Comparison of ENCODE assay signal across 10 mouse cellular contexts in the genomic region with DNA sequence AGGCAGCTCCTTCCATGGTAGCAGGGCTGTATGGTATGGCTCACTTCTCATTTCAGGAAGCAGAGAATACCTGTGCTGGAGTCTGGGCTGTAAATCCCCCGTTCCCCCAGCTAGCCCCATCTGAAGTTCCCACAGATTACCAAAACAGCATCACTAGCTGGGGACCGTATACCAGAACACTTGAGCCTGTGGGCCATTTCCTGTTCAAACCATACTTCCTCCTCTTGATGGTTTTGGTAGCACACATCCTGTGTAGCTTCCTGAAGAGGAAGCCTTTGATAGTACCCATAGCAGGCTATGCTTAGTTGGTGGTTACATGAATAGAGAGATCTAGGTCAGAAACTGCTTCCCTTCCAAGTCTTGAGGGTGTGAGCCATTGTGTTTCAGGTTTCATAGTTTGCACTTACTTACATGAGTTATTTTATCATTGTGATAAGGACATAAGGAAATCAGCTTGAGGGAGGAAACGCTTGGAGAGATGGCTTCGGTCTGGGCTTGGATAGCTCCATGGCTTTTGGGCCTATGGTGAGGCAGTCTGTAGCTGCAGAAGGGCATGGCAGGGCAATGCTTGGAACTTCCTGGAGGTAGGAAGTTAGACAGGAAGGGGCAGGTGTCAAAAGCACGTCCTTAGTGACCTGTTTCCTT. TPM values are rescaled to one million over a fixed set of nuclear protein-coding genes. Genes with fewer than 3 reads are reported as not detected.
DNase-seq lines count a peak whose midpoint lies in the region; ATAC-seq lines count a peak whose summit lies in the region.
"Had no signal": no experiment of that assay in that cellular context is flagged by ENCODE, and none has a peak within 500 bp of the region (broad histone marks: within the 10 kb centered on the region; RNA-seq: fewer than 3 reads in every experiment).

No protein-coding gene starts in this region.

- no peak for ATAC-seq in neural tube, embryonic 15.5 days (ENCODE audit: low FRiP score)
- ATAC-seq in common myeloid progenitor, adult 5-6 weeks (replicated peaks; ENCODE audit: low read depth, poor library complexity, severe bottlenecking) = peak; percentile 97
- no peak; the same call in 1 of the 2 replicates for ATAC-seq in liver, embryonic 15.5 days (ENCODE audit: insufficient read depth)

- no peaks in the 10 kb centered on the region for H3K9me3 ChIP-seq in neural tube, embryonic 15.5 days (replicated peaks)
- no peaks in the 10 kb centered on the region for H3K9me3 ChIP-seq in liver, embryonic 15.5 days (replicated peaks)
- no peaks in the 10 kb centered on the region for H3K9me3 ChIP-seq in embryonic facial prominence, embryonic 10.5 days

- H3K36me3 ChIP-seq in neural tube, embryonic 15.5 days = no peaks in the 10 kb centered on the region
- peaks cover 7% of the 10 kb centered on the region; the same call in 1 of the 2 replicates for H3K36me3 ChIP-seq in liver, embryonic 15.5 days (replicated peaks)
- H3K36me3 ChIP-seq in embryonic facial prominence, embryonic 10.5 days (replicated peaks) = peaks cover 19% of the 10 kb centered on the region; the same call in 1 of the 2 replicates

- no peaks in the 10 kb centered on the region for H3K27me3 ChIP-seq in neural tube, embryonic 15.5 days (replicated peaks)
- H3K27me3 ChIP-seq in liver, embryonic 15.5 days = no peaks in the 10 kb centered on the region
- H3K27me3 ChIP-seq in embryonic facial prominence, embryonic 10.5 days (replicated peaks; ENCODE audit: low read depth, poor library complexity, severe bottlenecking) = no peaks in the 10 kb centered on the region

- no peak overlapping the region for H3K9ac ChIP-seq in neural tube, embryonic 15.5 days (replicated peaks)
- no peak overlapping the region for H3K9ac ChIP-seq in liver, embryonic 15.5 days

- peak overlapping the region; percentile 28; the same call in 1 of the 2 replicates for H3K27ac ChIP-seq in neural tube, embryonic 15.5 days (replicated peaks)
- H3K27ac ChIP-seq in liver, embryonic 15.5 days (replicated peaks) = peak overlapping the region; percentile 59
- no peak overlapping the region for H3K27ac ChIP-seq in embryonic facial prominence, embryonic 10.5 days (replicated peaks)

- DNase-seq in neural tube, embryonic 10.5 days (ENCODE audit: extremely low spot score, low spot score) = no peak
- peak; percentile 91 for DNase-seq in thymus, postnatal 0 days (ENCODE audit: low spot score)
- no peak for DNase-seq in right cerebral cortex, postnatal 4 days
- no peak for DNase-seq in embryonic facial prominence, embryonic 10.5 days (ENCODE audit: low spot score)
- DNase-seq in right cerebral cortex, postnatal 10 days (ENCODE audit: low spot score in 2 of 2) = no peak
- DNase-seq: adrenal gland, postnatal 10 days had no signal

- peaks cover 20% of the 10 kb centered on the region for H3K4me1 ChIP-seq in neural tube, embryonic 15.5 days
- peaks cover 27% of the 10 kb centered on the region for H3K4me1 ChIP-seq in liver, embryonic 15.5 days (replicated peaks)
- H3K4me1 ChIP-seq in embryonic facial prominence, embryonic 10.5 days = peaks cover 9% of the 10 kb centered on the region

- H3K4me3 ChIP-seq in neural tube, embryonic 15.5 days (replicated peaks) = no peak overlapping the region
- H3K4me3 ChIP-seq in liver, embryonic 15.5 days (replicated peaks) = no peak overlapping the region
- H3K4me3 ChIP-seq in embryonic facial prominence, embryonic 10.5 days = no peak overlapping the region
- H3K4me3 ChIP-seq: erythroblast, embryonic 14.5 days had no signal

- WGBS in neural tube, embryonic 15.5 days = 88% methylated on average over 5 of the region's 5 CpGs
- WGBS in liver, embryonic 15.5 days (ENCODE audit: insufficient replicate concordance) = 30% methylated on average over 5 of the region's 5 CpGs
- WGBS in embryonic facial prominence, embryonic 10.5 days = 81% methylated on average over 5 of the region's 5 CpGs

- no peak overlapping the region for H3K4me2 ChIP-seq in neural tube, embryonic 15.5 days
- H3K4me2 ChIP-seq in liver, embryonic 15.5 days = peak overlapping the region; percentile 21

RNA-seq across cellular contexts. Expression of a gene that starts 7.4 kb away (rescaled TPM):
- polyA plus RNA-seq in neural tube, embryonic 15.5 days (2015; fragmentation: Nextera tagmentation; extraction: Ambion mirVana) = 20.0 and 23.2 TPM in 2 replicates
- 11.7 and 13.4 TPM in 2 replicates for total RNA-seq in common myeloid progenitor, adult 5-6 weeks (2017)
- polyA plus RNA-seq in liver, embryonic 15.5 days (2015; fragmentation: Nextera tagmentation; extraction: Ambion mirVana) = 4.5 and 4.7 TPM in 2 replicates
- 20.1 and 23.5 TPM in 2 replicates for polyA plus RNA-seq in thymus, postnatal 0 days (2015; fragmentation: Nextera tagmentation; extraction: Ambion mirVana)
- polyA plus RNA-seq in embryonic facial prominence, embryonic 10.5 days (2016; fragmentation: Nextera tagmentation; extraction: Ambion mirVana) = 8.6 and 8.7 TPM in 2 replicates

RNA-seq across cellular contexts. Expression of a gene that starts 42.4 kb away (rescaled TPM):
- 32.7 and 33.1 TPM in 2 replicates for polyA plus RNA-seq in neural tube, embryonic 15.5 days (2015; fragmentation: Nextera tagmentation; extraction: Ambion mirVana)
- total RNA-seq in common myeloid progenitor, adult 5-6 weeks (2017) = 133 and 139 TPM in 2 replicates
- polyA plus RNA-seq in liver, embryonic 15.5 days (2015; fragmentation: Nextera tagmentation; extraction: Ambion mirVana) = 285 and 299 TPM in 2 replicates
- 40.0 and 43.4 TPM in 2 replicates for polyA plus RNA-seq in thymus, postnatal 0 days (2015; fragmentation: Nextera tagmentation; extraction: Ambion mirVana)
- polyA plus RNA-seq in embryonic facial prominence, embryonic 10.5 days (2016; fragmentation: Nextera tagmentation; extraction: Ambion mirVana) = 50.0 and 61.5 TPM in 2 replicates
